Mouse (Mus musculus) limb, embryonic 12.5 days (tissue): ENCODE measurements around the gene Asphd2. TPM values are rescaled to one million over a fixed set of nuclear protein-coding genes. Genes with fewer than 3 reads are reported as not detected.

Source experiments
- ATAC-seq: fragments of 200-750 bp; cut with Nextera tagmentation; 2 replicates; pipeline ENCODE4 v1.8.0; 2017; ENCODE audit warnings: low read depth, moderate TSS enrichment; ENCODE audit not compliant: insufficient number of reproducible peaks, insufficient read depth, low FRiP score, low TSS enrichment
- H3K27ac ChIP-seq: fragments of 300-500 bp; sonication (generic); 2 replicates; pipeline ENCODE4 v1.5.1; 2016; ENCODE audit warnings: mild to moderate bottlenecking, moderate library complexity
- H3K27me3 ChIP-seq: fragments of 300-500 bp; sonication (generic); 2 replicates; pipeline ENCODE4 v1.6.1; 2016; ENCODE audit warnings: mild to moderate bottlenecking, moderate library complexity
- H3K36me3 ChIP-seq: fragments of 300-500 bp; sonication (generic); 2 replicates; pipeline ENCODE4 v1.6.1; 2016; ENCODE audit warnings: mild to moderate bottlenecking, moderate library complexity
- H3K4me1 ChIP-seq: fragments of 300-500 bp; sonication (generic); replicated peaks from 2 replicates; pipeline ENCODE4 v1.6.1; 2016
- H3K4me2 ChIP-seq: fragments of 300-500 bp; sonication (generic); 2 replicates; pipeline ENCODE4 v1.6.1; 2016; ENCODE audit warnings: mild to moderate bottlenecking, moderate library complexity
- H3K4me3 ChIP-seq: fragments of 300-500 bp; sonication (generic); replicated peaks from 2 replicates; pipeline ENCODE4 v1.5.1; 2016; ENCODE audit warnings: mild to moderate bottlenecking
- H3K9ac ChIP-seq: fragments of 300-500 bp; sonication (generic); replicated peaks from 2 replicates; pipeline ENCODE4 v1.6.1; 2016; ENCODE audit warnings: mild to moderate bottlenecking, moderate library complexity
- H3K9me3 ChIP-seq: fragments of 300-500 bp; sonication (generic); 2 replicates; pipeline ENCODE4 v1.6.1; 2016; ENCODE audit warnings: mild to moderate bottlenecking, moderate library complexity
- WGBS: fragments of 180-500 bp; shearing (Covaris S2); methylation state at CpG from one replicate; pipeline ENCODE4 v1.1.7; 2016; 5-methylcytosine and 5-hydroxymethylcytosine counted together
- polyA plus RNA-seq: library from polyadenylated mRNA; unstranded; fragments of >200 nt; fragmentation: Nextera tagmentation; extraction: Ambion mirVana; gene quantifications from 2 replicates; pipeline ENCODE4 v1.2.1, GENCODE M21; 2016

The Asphd2 gene
- 29.0 and 35.4 TPM in 2 replicates for polyA plus RNA-seq

DNA sequence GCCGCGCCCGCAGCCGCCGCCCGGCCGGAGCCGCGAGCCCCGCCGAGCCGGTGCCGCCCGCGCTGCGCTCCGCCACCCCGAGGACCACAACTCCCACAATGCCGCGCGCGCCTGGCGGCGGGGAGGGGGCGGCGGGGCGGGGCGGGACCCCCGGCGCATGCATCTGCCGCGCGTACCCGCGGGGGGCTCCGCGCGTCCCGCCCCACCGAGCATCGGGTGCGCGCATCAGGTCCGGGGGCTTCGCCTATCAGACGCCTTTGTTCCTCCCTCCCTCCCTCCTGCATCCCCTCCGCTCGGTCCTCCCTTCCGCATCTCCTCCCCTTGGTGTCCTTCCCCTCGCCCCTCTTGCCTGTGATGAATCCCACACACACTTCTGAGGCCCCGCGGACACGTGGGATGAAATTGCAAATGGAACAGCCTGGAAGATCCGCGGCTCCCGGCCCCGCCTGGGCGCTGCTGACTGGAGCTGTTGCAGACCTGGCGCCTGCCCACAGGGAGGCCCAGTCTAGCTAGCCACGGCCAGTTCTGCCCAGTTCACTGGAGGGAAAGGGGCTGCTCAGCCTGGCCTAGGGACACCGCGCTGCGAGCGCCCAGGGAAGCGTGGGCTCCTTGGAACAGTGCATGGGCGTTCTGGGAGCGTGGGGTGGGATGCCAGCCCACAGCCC, at the start of gene Asphd2:
Asphd2 (minus strand) TSS at position 88 of the 665 bp plus-strand sequence.
- peaks cover 18% of the 10 kb centered on the region for H3K4me1 ChIP-seq
- H3K9me3 ChIP-seq = no peaks in the 10 kb centered on the region
- H3K9ac ChIP-seq = peak within 1 kb of the TSS; percentile 69
- peak within 1 kb of the TSS; percentile 85 for H3K27ac ChIP-seq
- ATAC-seq = peak; percentile 81
- peak within 1 kb of the TSS; percentile 88 for H3K4me2 ChIP-seq
- 1% methylated on average over 51 of the region's 67 CpGs for WGBS
- H3K36me3 ChIP-seq = peaks cover 14% of the 10 kb centered on the region
- peak within 1 kb of the TSS; percentile 64 for H3K4me3 ChIP-seq
- H3K27me3 ChIP-seq = peaks cover 30% of the 10 kb centered on the region

GRCm38 (mm10) chr5:112438535-112438934, 43.9 kb upstream of the Asphd2 start:
- ATAC-seq = no peak
- no peaks in the 10 kb centered on the region for H3K36me3 ChIP-seq
- H3K4me1 ChIP-seq = no peaks in the 10 kb centered on the region
- no peak overlapping the region for H3K27ac ChIP-seq
- H3K4me3 ChIP-seq = no peak overlapping the region
- 0 out of 2 replicates have a peak, but pooled peaks cover 14% of the 10 kb centered on the region for H3K27me3 ChIP-seq
- 49% methylated on average over 10 of the region's 10 CpGs for WGBS
- no peak overlapping the region for H3K4me2 ChIP-seq
- H3K9ac ChIP-seq = no peak overlapping the region
- no peaks in the 10 kb centered on the region for H3K9me3 ChIP-seq

DNA sequence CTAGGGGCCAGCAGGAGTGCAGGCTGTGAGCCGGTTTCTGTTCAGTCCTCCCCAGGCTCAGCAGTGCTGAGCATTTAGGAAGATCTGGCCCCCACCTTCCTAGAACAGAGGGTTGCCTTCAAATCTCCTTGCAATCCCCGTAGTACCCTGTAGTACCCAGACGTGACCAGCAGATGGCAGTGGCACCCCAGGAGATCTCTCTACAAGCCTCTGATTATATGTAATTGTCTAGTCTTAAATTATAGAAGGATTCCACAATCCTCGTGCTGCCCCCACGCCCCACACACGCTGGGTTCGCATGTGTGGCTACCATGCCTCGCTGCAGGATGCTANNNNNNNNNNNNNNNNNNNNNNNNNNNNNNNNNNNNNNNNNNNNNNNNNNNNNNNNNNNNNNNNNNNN, 38.3 kb upstream of the Asphd2 start:
- no peak for ATAC-seq
- no peak overlapping the region for H3K9ac ChIP-seq

GRCm38 (mm10) chr5:112432033-112432432, 37.4 kb upstream of the Asphd2 start:
- Histone ChIP-seq H3K9ac (no peak overlapping the region), H3K27ac (no peak overlapping the region), H3K27me3 (peaks cover 30% of the 10 kb centered on the region), H3K9me3 (no peaks in the 10 kb centered on the region), H3K4me3 (no peak overlapping the region), H3K4me1 (peaks cover 10% of the 10 kb centered on the region), H3K36me3 (no peaks in the 10 kb centered on the region), H3K4me2 (no peak overlapping the region)
- 85% methylated on average over 5 of the region's 5 CpGs for WGBS
- no peak for ATAC-seq

More for the DNA sequence above, 38.3 kb upstream of the Asphd2 start:
- Histone ChIP-seq H3K4me2 (no peak overlapping the region), H3K4me3 (no peak overlapping the region), H3K9me3 (no peaks in the 10 kb centered on the region), H3K27ac (no peak overlapping the region), H3K4me1 (peaks cover 10% of the 10 kb centered on the region), H3K36me3 (no peaks in the 10 kb centered on the region), H3K27me3 (peaks cover 30% of the 10 kb centered on the region)
- 4% methylated on average over 8 of the region's 8 CpGs for WGBS

DNA sequence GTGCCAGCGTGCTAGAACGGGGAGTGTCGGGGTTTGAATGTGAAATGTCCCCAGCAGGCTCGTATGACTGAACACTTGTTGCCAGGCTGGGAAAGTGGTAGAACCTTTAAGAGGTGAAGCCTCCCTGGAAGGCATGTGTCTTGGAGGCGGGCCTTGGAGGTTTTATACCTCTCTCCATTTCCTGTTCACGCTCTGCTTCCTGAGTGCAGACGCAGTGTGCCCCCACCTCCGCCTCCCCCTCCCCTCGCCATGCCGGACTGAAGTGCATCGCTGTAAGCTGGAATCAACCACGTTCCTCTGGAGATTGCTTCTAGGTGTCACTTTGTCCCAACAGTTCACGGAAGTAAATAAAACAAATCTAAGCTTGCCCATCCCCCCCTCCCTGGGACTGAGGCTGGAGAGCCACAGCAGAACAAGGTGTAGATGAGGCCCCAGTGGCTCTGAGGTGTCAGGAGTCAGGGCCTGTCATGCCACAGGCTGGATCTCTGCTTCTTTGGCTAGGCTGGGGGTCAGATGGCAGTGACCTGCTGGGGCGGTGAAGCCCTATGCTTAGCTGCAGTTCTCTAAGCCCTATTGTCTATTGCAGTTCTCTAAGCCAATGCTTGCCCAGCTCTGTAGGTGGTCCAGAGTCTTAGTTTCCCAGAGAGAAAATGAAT, 36.6 kb upstream of the Asphd2 start:
- Histone ChIP-seq H3K27ac (no peak overlapping the region), H3K4me3 (peak overlapping the region; percentile 15; the same call in 1 of the 2 replicates), H3K36me3 (no peaks in the 10 kb centered on the region), H3K27me3 (peaks cover 31% of the 10 kb centered on the region), H3K4me2 (peak overlapping the region; percentile 48), H3K9ac (peak overlapping the region; percentile 42), H3K9me3 (no peaks in the 10 kb centered on the region), H3K4me1 (peaks cover 10% of the 10 kb centered on the region)
- ATAC-seq = no peak
- WGBS = 15% methylated on average over 14 of the region's 14 CpGs

- WGBS = 15% methylated on average over 19 of the region's 19 CpGs
- no peak for ATAC-seq
- peaks cover 10% of the 10 kb centered on the region for H3K4me1 ChIP-seq
Observed at GRCm38 (mm10) chr5:112428944-112429343, 34.3 kb upstream of the Asphd2 start.

GRCm38 (mm10) chr5:112427283-112427682, 32.6 kb upstream of the Asphd2 start:
- ATAC-seq = no peak
- H3K27me3 ChIP-seq = peaks cover 41% of the 10 kb centered on the region
- H3K9me3 ChIP-seq = no peaks in the 10 kb centered on the region
- H3K4me3 ChIP-seq = no peak overlapping the region
- H3K9ac ChIP-seq = no peak overlapping the region
- WGBS = 38% methylated on average over 2 of the region's 2 CpGs
- no peaks in the 10 kb centered on the region for H3K36me3 ChIP-seq
- H3K4me2 ChIP-seq = no peak overlapping the region
- H3K4me1 ChIP-seq = peaks cover 10% of the 10 kb centered on the region
- no peak overlapping the region for H3K27ac ChIP-seq

More at GRCm38 (mm10) chr5:112428944-112429343, 34.3 kb upstream of the Asphd2 start:
- Histone ChIP-seq H3K9ac (no peak overlapping the region), H3K27ac (no peak overlapping the region), H3K27me3 (peaks cover 37% of the 10 kb centered on the region), H3K4me3 (no peak overlapping the region), H3K36me3 (no peaks in the 10 kb centered on the region), H3K4me2 (peak overlapping the region; percentile 28), H3K9me3 (no peaks in the 10 kb centered on the region)

GRCm38 (mm10) chr5:112426635-112427034, 32.0 kb upstream of the Asphd2 start:
- H3K27ac ChIP-seq = no peak overlapping the region

DNA sequence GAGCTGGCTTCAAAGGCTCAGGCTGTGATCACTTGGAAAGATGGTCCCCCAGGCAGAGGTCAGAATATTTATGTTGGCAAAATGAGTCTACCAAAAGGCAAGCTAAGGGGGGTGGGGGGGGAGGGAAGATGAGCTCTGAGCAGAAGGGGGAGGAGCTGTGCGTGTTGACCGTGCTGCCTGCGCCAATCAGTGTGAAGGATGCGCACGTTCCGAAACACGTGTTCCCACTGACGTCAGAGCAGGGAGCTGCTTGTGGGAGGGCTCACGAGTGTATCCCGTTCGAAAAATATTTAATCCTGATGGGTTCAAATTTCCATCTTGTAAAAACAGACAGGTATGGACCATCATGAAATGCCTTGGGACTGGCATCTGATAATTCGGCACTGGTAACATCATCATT, 24.9 kb upstream of the Asphd2 start:
- peak overlapping the region; percentile 13; the same call in 1 of the 2 replicates for H3K4me2 ChIP-seq
- no peak overlapping the region for H3K4me3 ChIP-seq
- H3K36me3 ChIP-seq = no peaks in the 10 kb centered on the region
- H3K9ac ChIP-seq = no peak overlapping the region
- WGBS = 22% methylated on average over 12 of the region's 12 CpGs
- no peaks in the 10 kb centered on the region for H3K4me1 ChIP-seq
- no peaks in the 10 kb centered on the region for H3K9me3 ChIP-seq
- no peak for ATAC-seq
- no peak overlapping the region for H3K27ac ChIP-seq
- H3K27me3 ChIP-seq = peaks cover 7% of the 10 kb centered on the region

More at GRCm38 (mm10) chr5:112426635-112427034, 32.0 kb upstream of the Asphd2 start:
- no peak overlapping the region for H3K4me2 ChIP-seq
- no peak overlapping the region for H3K9ac ChIP-seq
- no peaks in the 10 kb centered on the region for H3K36me3 ChIP-seq
- H3K9me3 ChIP-seq = no peaks in the 10 kb centered on the region
- H3K4me3 ChIP-seq = no peak overlapping the region
- WGBS = 85% methylated on average over 7 of the region's 7 CpGs
- ATAC-seq = no peak
- peaks cover 8% of the 10 kb centered on the region for H3K4me1 ChIP-seq
- peaks cover 35% of the 10 kb centered on the region for H3K27me3 ChIP-seq

DNA sequence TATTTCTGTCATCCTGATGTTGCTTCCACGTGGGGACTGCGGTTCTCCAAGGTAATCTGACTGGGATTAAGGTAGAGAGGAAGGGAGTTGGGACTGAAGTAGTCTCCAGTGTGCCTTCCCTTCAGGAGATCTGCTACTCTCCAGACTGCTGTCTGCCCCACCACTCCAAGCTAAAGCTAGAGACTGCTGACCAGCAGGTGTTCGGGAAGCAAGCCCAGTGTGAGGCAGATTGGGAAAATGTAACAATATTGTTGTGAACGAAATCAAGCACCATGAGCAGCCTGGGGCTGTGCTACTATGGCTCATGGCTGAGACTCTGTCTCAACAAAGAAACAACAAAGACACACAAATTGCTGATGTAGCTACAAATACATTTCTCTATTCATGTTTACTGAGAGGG, 23.4 kb upstream of the Asphd2 start:
- Histone ChIP-seq H3K4me1 (no peaks in the 10 kb centered on the region), H3K4me3 (no peak overlapping the region), H3K27ac (no peak overlapping the region), H3K27me3 (peaks cover 4% of the 10 kb centered on the region), H3K4me2 (no peak overlapping the region), H3K9me3 (no peaks in the 10 kb centered on the region), H3K36me3 (no peaks in the 10 kb centered on the region), H3K9ac (no peak overlapping the region)
- no peak for ATAC-seq
- 60% methylated on average over 4 of the region's 4 CpGs for WGBS

- Histone ChIP-seq H3K4me2 (no peak overlapping the region), H3K4me3 (no peak overlapping the region), H3K36me3 (no peaks in the 10 kb centered on the region), H3K4me1 (peaks cover 6% of the 10 kb centered on the region), H3K9me3 (no peaks in the 10 kb centered on the region), H3K9ac (no peak overlapping the region), H3K27me3 (peaks cover 18% of the 10 kb centered on the region), H3K27ac (no peak overlapping the region)
- no peak for ATAC-seq
- WGBS = 73% methylated on average over 5 of the region's 5 CpGs
Observed at GRCm38 (mm10) chr5:112416673-112417072, 22.0 kb upstream of the Asphd2 start.
